Mouse (Mus musculus): ENCODE measurements at regions not wholly inside any gene's neighbourhood (a gene's known extent, or its start where the extent isn't known, plus 50 kb on each side); places are given as distances from the start of the nearest gene placed in this dataset.

- TF ChIP-seq CTCF (IDR thresholded peaks at IDR 0.05; ENCODE audit: borderline replicate concordance, insufficient read depth, low read length), result no peak
- no peak for TF ChIP-seq POLR2A (IDR thresholded peaks at IDR 0.05; ENCODE audit: low read depth, low read length)
These were observed 256.3 kb upstream of the Lyplal1 start for GRCm38 (mm10) chr1:186373386-186373785.

All from embryonic fibroblast, embryonic 13.5 days (primary cell).